Mouse (Mus musculus) ovary, postnatal 14 days (tissue): ENCODE measurements around the gene AU018091.
"Not testable (repeated sequence)": the region's sequence is repeated elsewhere in the genome, so short reads cannot be mapped to it uniquely, and the experiment has no call there.

Experiments
- DNase-seq: peaks from one replicate; pipeline ENCODE4 v3.0.0; 2022; ENCODE audit warnings: low spot score

The AU018091 gene

DNA sequence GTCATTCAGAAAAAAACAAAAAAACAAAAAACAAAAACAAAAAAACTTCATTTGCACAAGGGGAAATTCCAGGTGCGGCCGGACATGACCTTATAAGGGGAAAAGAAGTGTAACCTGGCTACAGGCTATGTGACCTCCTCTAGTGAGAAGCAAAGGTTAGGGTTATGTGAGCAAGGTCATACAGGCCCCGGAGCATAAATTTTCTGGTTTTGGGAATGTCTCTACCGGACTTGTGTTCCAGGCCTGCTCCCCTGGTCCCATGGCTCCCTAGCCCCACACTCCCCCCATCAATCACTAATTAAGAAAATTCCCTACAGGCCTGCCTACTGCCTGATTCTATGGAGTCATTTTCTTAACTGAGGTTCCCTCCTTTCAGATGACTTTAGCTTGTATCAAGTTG is 2.7 kb downstream of the AU018091 start:
- no peak for DNase-seq

DNA sequence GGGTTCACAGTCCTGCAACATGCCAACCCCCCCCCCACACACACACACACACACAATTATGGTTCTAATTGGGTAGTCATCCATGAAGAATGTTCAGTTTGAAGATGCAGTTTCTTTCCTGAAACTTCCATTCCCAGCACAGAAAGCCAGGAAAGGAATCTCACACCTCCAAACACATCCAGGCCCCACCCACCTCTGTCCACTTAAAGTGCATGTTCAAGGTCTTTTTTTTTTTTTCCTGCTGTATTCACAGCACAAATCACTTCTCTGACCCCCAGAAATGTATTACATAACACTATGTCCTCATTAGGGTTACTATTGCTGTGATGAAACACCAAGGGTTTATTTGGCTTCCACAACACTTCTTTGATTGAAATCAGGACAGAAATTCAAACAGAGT is 4.0 kb downstream of the AU018091 start:
- DNase-seq: no peak

DNA sequence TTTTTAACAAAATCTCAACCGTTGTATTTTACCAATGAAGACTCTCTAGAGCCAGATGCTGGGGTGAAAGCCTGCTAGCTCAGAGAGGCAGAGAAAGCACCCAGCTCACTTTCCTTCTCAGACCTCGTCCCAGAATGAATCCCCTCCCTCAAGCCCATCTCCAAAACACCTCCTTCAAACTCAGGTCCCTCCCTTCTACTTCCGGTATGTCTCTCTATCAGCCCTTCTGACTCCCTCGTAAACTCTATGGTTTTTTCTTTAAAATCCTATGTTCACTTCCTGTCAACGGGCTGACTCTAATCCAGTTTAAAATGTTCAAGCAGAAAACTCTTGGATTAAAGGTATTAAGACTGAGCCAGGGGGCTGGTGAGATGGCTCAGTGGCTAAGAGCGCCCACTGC is 4.6 kb downstream of the AU018091 start:
- no peak for DNase-seq

DNA sequence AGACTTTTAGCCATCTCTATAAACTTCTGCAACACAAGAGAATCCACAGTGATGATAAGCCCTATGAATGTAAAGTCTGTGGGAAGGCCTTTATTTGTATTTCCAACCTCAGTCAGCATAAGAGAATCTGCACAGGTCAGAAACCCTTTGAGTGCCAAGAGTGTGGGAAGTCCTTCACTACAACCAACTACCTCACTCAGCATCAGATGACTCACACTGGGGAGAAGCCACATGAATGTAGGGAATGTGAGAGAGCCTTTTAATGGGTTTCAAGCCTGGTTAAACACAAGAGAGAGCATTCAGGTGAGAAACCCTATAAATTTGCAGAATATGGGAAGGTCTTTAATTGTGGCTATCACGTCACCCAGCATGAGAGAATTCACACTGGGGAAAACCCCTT is 18.6 kb downstream of the AU018091 start:
- no peak for DNase-seq

DNA sequence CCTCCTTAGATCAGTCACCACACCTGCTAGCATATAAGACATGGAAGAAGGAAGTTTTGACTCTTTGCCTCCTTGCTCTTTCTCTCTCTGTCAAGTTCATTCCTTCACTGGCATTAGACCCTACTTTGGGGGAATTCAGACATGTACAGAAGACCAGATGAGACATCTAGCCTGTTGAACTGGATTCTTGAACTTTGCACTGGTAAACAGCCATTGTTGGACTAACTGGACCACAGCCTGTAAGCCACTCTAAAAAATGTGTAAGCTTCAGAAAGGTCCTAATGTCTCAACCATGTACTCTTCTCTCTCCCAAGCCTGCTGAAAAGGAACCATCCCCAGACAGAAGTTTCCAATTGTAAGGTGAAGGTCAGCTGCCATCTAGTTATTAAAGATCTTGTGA is 22.9 kb downstream of the AU018091 start:
- no peak for DNase-seq

DNA sequence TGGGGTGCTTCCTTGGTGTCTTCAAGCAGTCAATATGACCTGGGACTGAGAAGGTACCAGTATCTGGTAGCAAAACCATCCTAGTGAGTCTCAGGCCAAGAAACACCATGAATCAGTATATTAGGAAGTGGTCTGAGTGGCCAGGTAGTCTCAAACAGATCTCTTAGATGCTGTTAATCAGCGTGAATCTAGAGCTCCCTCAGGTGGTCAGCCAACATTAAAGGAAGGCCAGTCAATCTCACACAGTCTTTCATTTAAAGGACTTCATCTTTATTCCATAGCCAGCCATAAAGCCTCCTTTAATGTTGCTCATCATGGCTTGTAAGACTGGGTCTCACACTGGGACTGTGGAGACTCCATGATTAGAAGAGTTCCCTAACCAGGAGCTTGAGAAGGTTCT is 25.7 kb downstream of the AU018091 start:
- no peak for DNase-seq

DNA sequence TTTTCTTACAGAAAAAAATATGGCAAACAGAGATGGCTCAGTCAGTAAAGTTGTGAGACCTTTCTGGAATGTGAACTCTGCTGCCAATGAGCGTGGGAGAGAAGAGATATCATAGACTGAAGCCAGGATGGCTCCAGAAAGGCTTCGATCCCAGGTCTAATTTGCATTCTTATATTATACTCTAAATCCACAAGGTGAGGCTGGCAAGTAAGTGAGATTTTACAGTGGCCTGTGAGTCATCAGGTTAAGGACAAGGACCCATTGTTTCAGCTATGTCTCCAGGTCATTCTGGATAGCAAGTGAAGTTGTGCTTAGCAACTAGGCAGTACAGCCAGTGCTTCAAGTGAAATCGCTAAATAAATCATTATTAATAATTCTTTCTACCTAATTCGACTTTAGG is 33.4 kb downstream of the AU018091 start:
- DNase-seq: no peak

DNA sequence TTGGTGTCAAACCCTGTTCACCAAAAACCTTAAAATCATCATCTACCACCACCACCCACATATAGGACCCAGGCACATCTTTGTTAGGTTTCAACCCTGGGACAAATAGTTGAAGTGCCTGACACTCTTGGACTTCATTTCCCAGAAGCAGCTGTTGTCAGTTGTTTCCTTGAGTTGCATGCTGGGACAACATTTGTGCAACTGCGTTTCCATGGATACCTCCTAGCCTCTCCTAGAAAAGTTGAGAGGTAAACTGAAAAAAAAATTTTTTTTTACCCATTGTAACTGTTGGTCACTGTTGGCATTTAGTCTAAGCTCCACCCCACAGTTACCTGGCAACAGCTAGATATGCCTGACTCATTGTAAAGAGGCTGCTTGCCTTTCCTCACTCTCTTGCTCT is 34.3 kb downstream of the AU018091 start:
- DNase-seq: no peak

DNA sequence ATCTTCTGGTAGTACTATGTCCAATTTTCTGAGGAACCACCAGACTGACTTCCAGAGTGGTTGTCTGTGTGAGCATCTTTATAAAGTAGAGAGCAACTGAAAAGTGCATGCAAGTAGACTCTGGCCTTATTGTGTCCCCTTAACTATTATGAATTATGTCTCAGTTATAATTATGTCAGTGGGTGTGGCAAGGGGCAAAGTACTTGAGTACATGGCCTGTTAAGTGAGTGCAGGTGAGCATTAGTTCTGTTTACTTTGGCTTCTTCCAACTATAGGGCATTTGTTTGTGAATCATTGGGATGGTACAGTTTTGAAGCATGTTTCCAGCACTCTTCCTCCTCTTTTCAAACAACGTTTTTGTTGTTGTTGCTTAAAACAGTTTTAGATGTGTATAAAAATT is 38.7 kb downstream of the AU018091 start:
- no peak for DNase-seq

DNA sequence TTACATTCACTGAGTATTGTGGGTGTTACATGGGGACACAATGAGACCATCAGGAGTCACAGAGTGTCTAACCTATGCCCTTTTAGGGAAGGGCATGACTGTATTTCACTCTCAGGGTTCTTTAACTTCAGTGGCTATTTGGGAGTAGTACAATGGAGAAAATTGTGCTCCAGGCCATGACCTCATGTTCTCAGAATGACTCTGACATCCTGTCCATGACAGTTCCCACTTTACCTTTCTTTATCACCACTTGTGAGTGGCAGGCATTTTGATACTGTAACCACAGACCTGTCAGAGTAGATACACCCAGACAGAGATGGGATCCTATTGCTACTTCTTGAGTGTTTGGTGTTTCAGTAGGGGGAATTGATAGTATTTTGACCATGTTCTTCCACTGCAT is 40.4 kb downstream of the AU018091 start:
- DNase-seq: not testable (repeated sequence)

DNA sequence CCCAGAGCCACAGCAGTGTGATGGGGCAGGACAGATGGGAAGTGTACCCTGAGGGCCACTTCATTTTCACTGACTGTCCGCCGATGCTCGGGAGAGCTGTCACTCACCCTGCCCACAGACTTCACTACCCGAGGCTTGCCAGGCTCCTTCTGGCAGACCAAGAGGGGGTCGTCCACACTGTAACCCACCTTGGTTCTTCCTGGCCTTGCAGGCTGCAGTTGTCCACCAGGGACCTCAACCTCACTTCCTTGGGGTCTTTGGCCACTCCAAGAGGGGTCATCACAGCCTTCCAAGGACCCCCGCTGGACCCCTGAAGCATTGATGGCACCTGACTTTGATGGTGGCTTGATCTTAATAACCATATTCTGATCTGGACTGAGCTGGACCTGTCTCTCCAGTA is 57.8 kb downstream of the AU018091 start:
- not testable (repeated sequence) for DNase-seq

DNA sequence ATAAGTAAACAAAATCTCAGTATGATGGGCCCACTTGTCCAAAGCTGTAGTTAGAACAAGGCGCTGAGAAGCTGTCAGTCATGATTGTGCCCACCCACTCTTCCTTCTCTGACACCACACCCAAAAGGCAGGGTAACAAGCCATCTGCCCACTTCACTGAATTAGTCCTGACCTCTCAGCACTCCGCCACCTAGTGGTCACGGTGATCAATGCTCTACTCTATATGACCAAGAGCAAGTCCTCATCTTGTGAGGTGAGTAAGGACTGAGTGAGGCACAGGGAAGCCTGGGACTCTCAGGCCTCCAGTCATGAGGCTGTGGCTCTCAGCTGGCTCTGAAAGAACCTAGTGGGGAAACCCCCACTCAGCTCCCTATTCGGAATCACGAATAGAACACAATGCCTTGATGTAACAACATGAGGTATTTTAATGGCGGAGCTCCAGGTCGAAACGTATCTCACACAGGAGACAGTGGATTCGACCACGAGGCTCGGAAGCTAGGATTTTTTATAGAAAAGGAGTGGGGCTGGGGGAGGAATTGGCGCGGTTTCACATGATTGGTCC is 62.4 kb downstream of the AU018091 start:
- DNase-seq: not testable (repeated sequence)
